Mouse (Mus musculus): ENCODE data around the gene Zfp287. TPM values are rescaled to one million over a fixed set of nuclear protein-coding genes. Genes with fewer than 3 reads are reported as not detected.

Gene Zfp287
- polyA plus RNA-seq, 1 experiment from 2014 or later, result 25.5 TPM

GRCm38 (mm10) chr11:62746001-62746533 lies 14.4 kb upstream of the Zfp287 start:
- Histone ChIP-seq H3K27ac (replicated peaks) (no peak overlapping the region), H3K9me3 (no peaks in the 10 kb centered on the region), H3K4me2 (replicated peaks) (peak overlapping the region; percentile 51), H3K36me3 (no peaks in the 10 kb centered on the region), H3K9ac (replicated peaks) (peak overlapping the region; percentile 29), H3K4me3 (peak overlapping the region; percentile 38), H3K27me3 (peaks cover 9% of the 10 kb centered on the region; the same call in 1 of the 2 replicates), H3K4me1 (0 out of 2 replicates have a peak, but pooled peaks cover 6% of the 10 kb centered on the region)
- ATAC-seq (replicated peaks), result peak; percentile 88
- 2% methylated on average over 27 of the region's 27 CpGs for WGBS

- Histone ChIP-seq H3K36me3 (no peaks in the 10 kb centered on the region), H3K4me2 (replicated peaks) (no peak overlapping the region), H3K9me3 (no peaks in the 10 kb centered on the region), H3K4me1 (0 out of 2 replicates have a peak, but pooled peaks cover 6% of the 10 kb centered on the region), H3K9ac (replicated peaks) (no peak overlapping the region), H3K27ac (replicated peaks) (no peak overlapping the region), H3K27me3 (peaks cover 9% of the 10 kb centered on the region; the same call in 1 of the 2 replicates), H3K4me3 (no peak overlapping the region)
- 47% methylated on average over 5 of the region's 5 CpGs for WGBS
- peak; percentile 68; the same call in 1 of the 2 replicates for ATAC-seq (replicated peaks)
Observed at GRCm38 (mm10) chr11:62744103-62744502, 12.4 kb upstream of the Zfp287 start.

GRCm38 (mm10) chr11:62742261-62742957 lies 10.7 kb upstream of the Zfp287 start:
- Histone ChIP-seq H3K4me2 (replicated peaks) (no peak overlapping the region), H3K9ac (replicated peaks) (no peak overlapping the region), H3K36me3 (no peaks in the 10 kb centered on the region), H3K4me3 (no peak overlapping the region), H3K9me3 (no peaks in the 10 kb centered on the region), H3K4me1 (0 out of 2 replicates have a peak, but pooled peaks cover 6% of the 10 kb centered on the region), H3K27me3 (0 out of 2 replicates have a peak, but pooled peaks cover 3% of the 10 kb centered on the region), H3K27ac (replicated peaks) (no peak overlapping the region)
- no peak for ATAC-seq (replicated peaks)
- 75% methylated on average over 10 of the region's 10 CpGs for WGBS

- no peak overlapping the region for H3K27ac ChIP-seq (replicated peaks)
- H3K9me3 ChIP-seq, result no peaks in the 10 kb centered on the region
- H3K4me3 ChIP-seq, result no peak overlapping the region
- ATAC-seq (replicated peaks), result no peak
- no peaks in the 10 kb centered on the region for H3K36me3 ChIP-seq
- 0 out of 2 replicates have a peak, but pooled peaks cover 3% of the 10 kb centered on the region for H3K27me3 ChIP-seq
- H3K9ac ChIP-seq (replicated peaks), result no peak overlapping the region
- H3K4me2 ChIP-seq (replicated peaks), result no peak overlapping the region
- WGBS, result 92% methylated on average over 2 of the region's 2 CpGs
- H3K4me1 ChIP-seq, result 0 out of 2 replicates have a peak, but pooled peaks cover 6% of the 10 kb centered on the region
Observed at GRCm38 (mm10) chr11:62741186-62741585, 9.5 kb upstream of the Zfp287 start.

GRCm38 (mm10) chr11:62732665-62733064 lies 960 bp upstream of the Zfp287 start:
- Histone ChIP-seq H3K4me1 (peaks cover 20% of the 10 kb centered on the region), H3K4me3 (no peak overlapping the region), H3K9ac (replicated peaks) (no peak overlapping the region), H3K36me3 (peaks cover 12% of the 10 kb centered on the region), H3K9me3 (no peaks in the 10 kb centered on the region), H3K4me2 (replicated peaks) (no peak overlapping the region), H3K27ac (replicated peaks) (no peak overlapping the region), H3K27me3 (no peaks in the 10 kb centered on the region)
- WGBS, result 93% methylated on average over 3 of the region's 3 CpGs
- no peak for ATAC-seq (replicated peaks)

GRCm38 (mm10) chr11:62732022-62732387 lies 300 bp upstream of the Zfp287 start:
- Histone ChIP-seq H3K27ac (replicated peaks) (peak overlapping the region; percentile 92; the same call in 1 of the 2 replicates), H3K4me3 (peak overlapping the region; percentile 92), H3K9me3 (no peaks in the 10 kb centered on the region), H3K4me1 (peaks cover 20% of the 10 kb centered on the region), H3K4me2 (replicated peaks) (peak overlapping the region; percentile 50), H3K36me3 (peaks cover 19% of the 10 kb centered on the region), H3K9ac (replicated peaks) (peak overlapping the region; percentile 93), H3K27me3 (no peaks in the 10 kb centered on the region)
- WGBS, result 7% methylated on average over 5 of the region's 5 CpGs
- no peak; the same call in 1 of the 2 replicates for ATAC-seq (replicated peaks)

- H3K27me3 ChIP-seq, result no peaks in the 10 kb centered on the region
- peaks cover 20% of the 10 kb centered on the region for H3K4me1 ChIP-seq
- 93% methylated on average over 8 of the region's 8 CpGs for WGBS
- H3K9ac ChIP-seq (replicated peaks), result no peak overlapping the region
- H3K36me3 ChIP-seq, result peaks cover 49% of the 10 kb centered on the region
- no peak for ATAC-seq (replicated peaks)
- H3K9me3 ChIP-seq, result no peaks in the 10 kb centered on the region
- H3K27ac ChIP-seq (replicated peaks), result no peak overlapping the region
- no peak overlapping the region for H3K4me2 ChIP-seq (replicated peaks)
- no peak overlapping the region for H3K4me3 ChIP-seq
Observed at GRCm38 (mm10) chr11:62728276-62728675, 3.4 kb downstream of the Zfp287 start.

GRCm38 (mm10) chr11:62710657-62711056 lies 21.0 kb downstream of the Zfp287 start:
- no peak overlapping the region for H3K27ac ChIP-seq (replicated peaks)
- H3K36me3 ChIP-seq, result peaks cover 56% of the 10 kb centered on the region
- H3K9me3 ChIP-seq, result no peaks in the 10 kb centered on the region
- no peak overlapping the region for H3K4me3 ChIP-seq
- no peak overlapping the region for H3K9ac ChIP-seq (replicated peaks)
- ATAC-seq (replicated peaks), result no peak
- no peaks in the 10 kb centered on the region for H3K4me1 ChIP-seq
- WGBS, result 92% methylated on average over 5 of the region's 5 CpGs
- H3K4me2 ChIP-seq (replicated peaks), result no peak overlapping the region
- no peaks in the 10 kb centered on the region for H3K27me3 ChIP-seq

GRCm38 (mm10) chr11:62708252-62708651 lies 23.5 kb downstream of the Zfp287 start:
- Histone ChIP-seq H3K36me3 (peaks cover 35% of the 10 kb centered on the region), H3K4me1 (no peaks in the 10 kb centered on the region), H3K27ac (replicated peaks) (no peak overlapping the region), H3K27me3 (no peaks in the 10 kb centered on the region), H3K9ac (replicated peaks) (no peak overlapping the region), H3K4me3 (no peak overlapping the region), H3K4me2 (replicated peaks) (no peak overlapping the region), H3K9me3 (no peaks in the 10 kb centered on the region)
- WGBS, result 84% methylated on average over 7 of the region's 7 CpGs
- no peak for ATAC-seq (replicated peaks)

- peaks cover 16% of the 10 kb centered on the region; the same call in 1 of the 2 replicates for H3K36me3 ChIP-seq
- H3K27me3 ChIP-seq, result no peaks in the 10 kb centered on the region
- no peak overlapping the region for H3K9ac ChIP-seq (replicated peaks)
- no peak overlapping the region for H3K4me3 ChIP-seq
- no peak overlapping the region for H3K27ac ChIP-seq (replicated peaks)
- no peak overlapping the region for H3K4me2 ChIP-seq (replicated peaks)
- no peak for ATAC-seq (replicated peaks)
- 93% methylated on average over 2 of the region's 2 CpGs for WGBS
- no peaks in the 10 kb centered on the region for H3K4me1 ChIP-seq
- no peaks in the 10 kb centered on the region for H3K9me3 ChIP-seq
Observed at GRCm38 (mm10) chr11:62706141-62706540, 25.6 kb downstream of the Zfp287 start.

- 91% methylated on average over 1 of the region's 1 CpGs for WGBS
- no peak for ATAC-seq (replicated peaks)
Observed at GRCm38 (mm10) chr11:62701218-62701617, 30.5 kb downstream of the Zfp287 start.

GRCm38 (mm10) chr11:62699749-62700148 lies 32.0 kb downstream of the Zfp287 start:
- Histone ChIP-seq H3K36me3 (no peaks in the 10 kb centered on the region), H3K4me3 (no peak overlapping the region), H3K9ac (replicated peaks) (no peak overlapping the region), H3K4me2 (replicated peaks) (no peak overlapping the region), H3K27ac (replicated peaks) (no peak overlapping the region), H3K4me1 (no peaks in the 10 kb centered on the region), H3K9me3 (no peaks in the 10 kb centered on the region), H3K27me3 (no peaks in the 10 kb centered on the region)
- 68% methylated on average over 4 of the region's 4 CpGs for WGBS
- ATAC-seq (replicated peaks), result no peak

More at GRCm38 (mm10) chr11:62701218-62701617, 30.5 kb downstream of the Zfp287 start:
- Histone ChIP-seq H3K4me3 (no peak overlapping the region), H3K4me2 (replicated peaks) (no peak overlapping the region), H3K27ac (replicated peaks) (no peak overlapping the region), H3K4me1 (no peaks in the 10 kb centered on the region), H3K9me3 (no peaks in the 10 kb centered on the region), H3K27me3 (no peaks in the 10 kb centered on the region), H3K36me3 (no peaks in the 10 kb centered on the region), H3K9ac (replicated peaks) (no peak overlapping the region)

Data from forebrain, embryonic 15.5 days (tissue).